Mouse (Mus musculus): ENCODE results near the gene Clec4b1.
A peak's percentile ranks its signal among the peaks of the same experiment; 100 is the strongest.
"Not testable (repeated sequence)": the region's sequence is repeated elsewhere in the genome, so short reads cannot be mapped to it uniquely, and the experiment has no call there.

The Clec4b1 gene

GRCm38 (mm10) chr6:123049742-123050372 is at the start of gene Clec4b1:
TSS of gene Clec4b1 (plus strand) at chr6:123049962.
- DNase-seq: peak; percentile 35

- DNase-seq: not testable (repeated sequence)
These were observed 45.1 kb upstream of the Clec4b1 start for GRCm38 (mm10) chr6:123004696-123005095.

- peak; percentile 21 for DNase-seq
These were observed 44.2 kb upstream of the Clec4b1 start for GRCm38 (mm10) chr6:123005591-123005990.

- peak; percentile 1 for DNase-seq
These were observed 45.5 kb downstream of the Clec4b1 start for GRCm38 (mm10) chr6:123095125-123095843.

GRCm38 (mm10) chr6:123106128-123106527 is 56.4 kb downstream of the Clec4b1 start, which contains the start of gene Clec4a2:
TSS of gene Clec4a2 (plus strand) at chr6:123106428.
- DNase-seq: not testable (repeated sequence)

Data from lung, postnatal 36 days (tissue).